Mouse (Mus musculus) spleen, postnatal 36 days (tissue): ENCODE measurements around the gene Vnn3.
A peak's percentile ranks its signal among the peaks of the same experiment; 100 is the strongest.

Source experiments
- DNase-seq, 2 experiments: peaks; one replicate each; pipeline ENCODE4 v3.0.0; 2022; ENCODE audit warnings: low spot score in 2 of 2, mixed read lengths in 1 of 2

Vnn3 gene

GRCm38 (mm10) chr10:23851228-23851912, at the start of gene Vnn3:
Gene Vnn3, plus strand, starts transcription at chr10:23851462.
- DNase-seq = no peak

- peak in 1 of 2 experiments; percentile 4 for DNase-seq
Measured at GRCm38 (mm10) chr10:23802911-23803310, 48.4 kb upstream of the Vnn3 start.

DNA sequence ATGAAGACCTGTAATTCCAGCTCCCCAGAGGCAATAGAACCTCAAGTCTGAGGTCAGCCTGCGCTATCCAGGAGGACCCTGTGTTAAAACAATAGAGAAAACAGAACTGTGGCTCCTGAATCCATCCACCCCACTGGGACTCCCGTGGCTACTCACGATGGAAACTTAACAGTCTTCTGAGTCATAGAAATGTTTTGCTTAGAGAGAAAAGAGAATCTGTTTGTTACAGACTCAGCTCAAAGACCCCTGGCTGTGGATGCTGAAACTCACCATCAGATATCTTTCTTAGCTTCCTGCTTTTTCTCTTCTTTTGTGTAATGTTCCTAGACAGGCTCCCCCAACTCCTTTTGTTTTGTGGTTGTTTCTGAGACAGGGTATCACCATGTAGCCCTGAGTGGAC, 46.6 kb upstream of the Vnn3 start:
- no peak for DNase-seq

GRCm38 (mm10) chr10:23806201-23806600, 45.1 kb upstream of the Vnn3 start:
- DNase-seq = no peak

GRCm38 (mm10) chr10:23811635-23812437, 39.4 kb upstream of the Vnn3 start:
- DNase-seq = peak; percentile 25 to 29

DNA sequence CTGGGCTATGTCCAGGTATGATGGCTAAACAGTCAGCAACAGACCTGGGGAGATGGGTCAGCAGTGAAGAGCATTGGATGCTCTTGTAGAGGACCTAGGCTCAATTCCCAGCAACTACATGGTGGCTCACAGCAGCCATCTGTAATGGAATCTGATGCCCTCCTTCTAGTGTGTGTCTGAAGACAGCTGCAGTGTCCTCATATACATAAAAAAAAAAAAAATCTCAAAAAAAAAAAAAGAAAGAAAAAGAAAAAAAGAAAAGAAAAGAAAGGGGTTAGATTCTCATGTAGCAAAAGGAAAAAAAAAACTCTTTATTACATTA, 38.9 kb upstream of the Vnn3 start:
- no peak for DNase-seq

- DNase-seq = no peak
Measured at GRCm38 (mm10) chr10:23812852-23813766, 38.2 kb upstream of the Vnn3 start.

DNA sequence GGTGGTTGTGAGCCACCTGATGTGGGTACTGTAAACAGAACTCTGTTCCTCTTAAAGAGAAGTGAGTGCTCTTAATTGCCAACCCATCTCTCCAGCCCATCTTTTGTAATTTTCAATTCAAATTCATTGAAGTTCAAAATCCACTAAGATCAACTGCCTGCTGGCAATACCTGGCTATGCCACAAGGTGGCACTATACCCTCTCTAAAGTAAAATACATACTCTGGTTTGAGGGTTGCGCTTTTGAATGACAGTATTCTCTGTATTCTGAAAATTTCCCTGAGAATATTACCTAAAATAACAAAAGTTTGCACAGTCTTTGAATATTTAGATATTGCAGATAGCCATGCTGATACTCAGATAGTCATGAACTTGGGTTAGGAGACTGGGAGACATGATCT, 36.1 kb upstream of the Vnn3 start:
- DNase-seq = peak; percentile 32 to 35

DNA sequence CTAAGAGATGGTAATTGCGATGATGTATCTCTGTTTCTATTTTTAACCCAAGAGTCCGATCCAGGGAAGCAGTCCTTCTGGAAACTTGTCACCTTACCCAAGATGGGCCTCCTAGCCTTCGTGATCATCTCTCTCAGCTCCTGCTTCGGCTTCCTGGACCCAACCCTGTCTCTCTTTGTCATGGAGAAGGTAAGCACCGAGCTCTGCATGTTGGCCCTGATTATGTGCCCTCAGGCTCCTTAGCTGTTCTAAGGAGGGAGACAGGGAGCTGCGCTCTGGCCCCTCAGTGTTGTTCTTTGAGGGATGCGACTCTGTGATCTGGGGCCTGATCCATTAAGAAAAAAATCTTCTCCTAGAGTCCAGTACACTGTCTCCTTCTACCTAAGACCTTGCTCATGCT, 35.0 kb upstream of the Vnn3 start:
- DNase-seq = no peak

- DNase-seq = no peak
Measured at GRCm38 (mm10) chr10:23826516-23826915, 24.7 kb upstream of the Vnn3 start.

DNA sequence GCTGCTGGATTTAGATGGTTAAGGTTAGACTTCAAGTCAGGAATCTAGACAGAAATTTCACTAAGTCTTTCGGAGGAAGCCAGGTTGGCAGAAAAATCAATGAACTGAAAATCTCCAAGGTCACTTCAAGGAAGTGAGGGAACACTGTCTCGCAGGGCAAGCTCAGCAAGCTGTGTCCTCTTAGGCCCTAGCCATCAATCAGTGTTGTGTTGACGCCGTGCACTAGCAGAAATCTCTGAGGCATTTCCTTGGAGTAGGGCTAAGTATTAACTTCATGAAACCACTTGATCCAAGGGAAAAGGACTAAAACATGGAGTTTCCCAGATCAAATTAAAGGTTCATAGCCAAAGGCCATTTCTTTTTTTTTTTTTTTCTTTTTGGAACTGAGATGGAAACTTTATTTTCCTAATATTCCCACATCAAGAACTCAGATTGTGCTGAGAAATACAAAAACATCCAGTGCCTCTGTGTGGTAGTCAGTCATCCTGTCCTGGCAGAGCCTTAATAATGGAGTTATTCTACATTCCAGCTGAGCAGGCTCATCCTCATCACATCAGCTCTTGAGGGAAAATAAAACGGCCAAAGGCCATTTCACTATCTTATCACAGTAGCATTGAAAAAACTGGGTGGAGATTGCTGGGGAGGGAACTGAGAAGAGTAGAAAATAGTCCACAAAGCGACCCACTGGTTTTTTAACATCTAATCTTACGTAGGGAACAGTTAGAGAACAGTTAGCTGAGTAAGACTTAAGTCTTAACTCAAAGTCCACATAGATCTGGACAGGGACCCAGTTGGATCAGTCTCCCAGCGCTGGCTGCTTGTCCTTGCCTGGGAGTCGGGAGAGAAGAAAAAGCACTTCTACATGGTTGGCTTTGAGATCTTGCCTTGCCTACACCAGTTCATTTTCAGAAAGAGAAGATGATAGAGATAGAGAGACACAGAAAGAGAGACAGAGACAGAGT, 15.0 kb upstream of the Vnn3 start:
- no peak for DNase-seq

DNA sequence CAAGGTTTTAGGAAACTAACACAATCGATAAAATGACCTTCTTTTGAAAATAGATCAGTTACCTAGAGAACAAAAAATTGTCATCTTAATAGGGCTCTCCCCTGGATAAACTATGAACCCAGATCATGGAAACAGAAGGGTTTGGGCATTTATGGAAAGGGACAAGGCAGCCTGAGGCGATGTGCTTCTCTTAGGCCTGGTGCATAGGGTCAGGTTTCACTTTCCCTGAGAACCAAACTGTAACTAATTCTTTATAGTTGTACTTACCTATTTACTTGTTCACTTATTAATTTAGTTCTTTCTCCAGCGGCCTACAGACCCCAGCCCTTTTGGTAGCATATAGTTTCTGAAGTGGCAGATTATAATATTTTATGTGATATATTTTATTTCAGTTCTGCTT, 14.1 kb upstream of the Vnn3 start:
- DNase-seq = no peak

DNA sequence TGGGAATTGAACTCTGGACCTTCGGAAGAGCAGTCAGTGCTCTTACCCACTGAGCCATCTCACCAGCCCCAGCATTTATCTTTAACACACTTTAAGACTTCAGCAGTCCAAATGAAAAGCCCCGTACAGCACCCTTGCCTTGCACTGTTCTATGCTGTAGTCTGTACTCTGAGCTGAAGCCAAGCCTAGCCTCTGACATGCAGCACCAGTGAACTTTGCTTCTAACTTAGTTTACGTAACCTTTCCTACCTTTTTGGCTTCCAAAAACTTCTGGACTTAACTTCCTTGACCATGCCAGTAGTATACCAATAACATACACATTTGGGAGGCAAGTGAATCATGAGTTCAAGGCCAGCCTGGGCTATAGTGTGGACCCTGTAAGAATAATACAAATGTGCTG, 12.4 kb upstream of the Vnn3 start:
- DNase-seq = no peak

DNA sequence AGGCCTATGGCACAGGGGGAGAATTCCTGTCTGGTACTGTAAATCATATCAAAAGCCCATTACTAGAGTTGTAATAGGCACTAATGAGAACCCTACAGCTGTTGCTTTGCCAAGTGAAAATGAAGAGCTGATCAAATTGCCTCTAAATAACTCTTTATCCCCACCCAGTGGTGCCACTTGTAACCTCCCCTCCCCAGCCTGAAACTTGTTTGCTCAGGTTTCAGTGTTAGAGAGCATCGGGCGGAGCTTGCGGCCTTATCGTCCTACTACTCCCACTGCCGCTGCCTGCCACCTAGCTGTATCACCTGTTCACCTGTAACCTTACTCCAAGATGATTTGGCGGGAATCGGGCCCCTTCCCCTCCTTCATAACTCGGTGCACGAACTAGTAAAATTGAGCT, 11.9 kb upstream of the Vnn3 start:
- no peak for DNase-seq

DNA sequence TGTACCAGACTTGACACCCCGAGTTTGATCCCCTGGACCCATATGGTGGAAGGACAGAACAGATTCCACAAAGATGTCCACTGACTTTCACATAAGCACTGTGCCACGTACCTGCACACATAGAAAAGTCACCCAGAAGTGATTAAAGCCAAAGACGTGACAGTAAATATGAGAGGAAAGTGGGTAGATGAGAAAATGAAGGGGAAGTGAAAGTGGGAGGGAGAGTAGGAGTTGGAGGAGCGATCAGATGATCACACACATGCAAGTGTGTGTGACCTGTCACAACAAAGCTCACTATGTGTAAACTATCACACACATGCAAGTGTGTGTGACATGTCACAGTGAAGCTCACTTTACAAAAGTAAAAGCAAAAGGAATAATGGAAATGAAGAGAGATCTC, 10.8 kb upstream of the Vnn3 start:
- DNase-seq = peak in 1 of 2 experiments; percentile 7

- DNase-seq = no peak
Measured at GRCm38 (mm10) chr10:23852096-23852495, 834 bp downstream of the Vnn3 start.

GRCm38 (mm10) chr10:23864362-23865312, 13.4 kb downstream of the Vnn3 start:
- no peak for DNase-seq

- peak in 1 of 2 experiments; percentile 3 for DNase-seq
Measured at GRCm38 (mm10) chr10:23880695-23881094, 29.4 kb downstream of the Vnn3 start.

GRCm38 (mm10) chr10:23884910-23885309, 33.6 kb downstream of the Vnn3 start:
- no peak for DNase-seq

DNA sequence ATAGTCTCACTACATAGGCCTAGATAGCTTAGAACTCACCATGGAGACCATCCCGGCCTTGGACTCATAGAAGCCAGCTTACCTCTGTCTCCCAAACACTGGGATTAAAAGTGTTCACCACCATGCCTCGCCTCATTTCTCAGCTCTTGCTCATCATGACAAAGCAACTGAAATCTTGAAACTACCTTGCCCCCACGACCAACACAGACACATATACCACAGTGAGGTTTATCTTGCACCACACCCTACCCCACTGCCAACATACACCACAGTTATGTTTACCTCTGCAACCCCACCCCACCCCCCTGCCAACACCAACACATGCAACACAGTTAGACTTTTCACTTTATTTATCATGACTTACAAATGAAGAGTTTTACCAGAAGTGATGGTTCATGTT, 34.8 kb downstream of the Vnn3 start:
- no peak for DNase-seq
